In the genomic region with DNA sequence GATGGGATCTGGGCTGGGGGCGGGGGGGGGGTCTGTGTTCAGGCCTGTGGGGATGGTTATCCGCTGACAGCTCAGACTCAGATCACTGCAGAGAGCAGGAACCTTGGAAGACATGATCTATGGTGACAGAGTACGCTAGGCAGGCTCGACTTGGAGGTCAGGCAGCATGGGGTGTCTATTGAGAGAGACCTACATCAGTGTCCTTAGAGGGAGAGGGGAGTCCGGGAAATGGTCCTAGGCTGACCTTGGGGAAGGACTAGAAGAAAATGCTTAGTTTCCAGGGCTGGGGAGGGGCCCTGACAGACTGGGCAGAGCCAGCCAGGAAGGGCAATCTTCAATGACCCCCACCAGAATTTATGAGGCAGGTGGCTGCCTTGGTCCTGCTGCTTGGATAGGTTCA, we compare ENCODE assay signal across 9 mouse cellular contexts. TPM values are rescaled to one million over a fixed set of nuclear protein-coding genes. Genes with fewer than 3 reads are reported as not detected.
"Had no signal": no experiment of that assay in that cellular context is flagged by ENCODE, and none has a peak within 500 bp of the region (broad histone marks: within the 10 kb centered on the region; RNA-seq: fewer than 3 reads in every experiment).

No protein-coding gene starts in this region.

- H3K27ac ChIP-seq: kidney, postnatal 0 days; limb, embryonic 15.5 days; liver, embryonic 12.5 days; macrophage had no signal

- H3K27me3 ChIP-seq: limb, embryonic 15.5 days; liver, embryonic 12.5 days had no signal

- H3K4me2 ChIP-seq: limb, embryonic 15.5 days; liver, embryonic 12.5 days; lung, embryonic 14.5 days; midbrain, embryonic 11.5 days had no signal

- H3K36me3 ChIP-seq: limb, embryonic 15.5 days; liver, embryonic 12.5 days had no signal

- DNase-seq: thymus, postnatal 4 days had no signal

- H3K9me3 ChIP-seq: limb, embryonic 15.5 days; liver, embryonic 12.5 days; megakaryocyte, embryonic 14.5 days had no signal

- H3K4me1 ChIP-seq: limb, embryonic 15.5 days; liver, embryonic 12.5 days; megakaryocyte, embryonic 14.5 days had no signal

- H3K4me3 ChIP-seq: limb, embryonic 15.5 days; liver, embryonic 12.5 days; megakaryocyte, embryonic 14.5 days had no signal

- ATAC-seq: liver, embryonic 12.5 days had no signal

- H3K9ac ChIP-seq: limb, embryonic 15.5 days; liver, embryonic 12.5 days; lung, embryonic 14.5 days had no signal

RNA-seq across cellular contexts. Expression of a gene that starts 33.6 kb away (rescaled TPM):
- polyA plus RNA-seq: macrophage had no signal

RNA-seq across cellular contexts. Expression of a gene that starts 55.0 kb away (rescaled TPM):
- polyA plus RNA-seq: liver, embryonic 12.5 days; liver, embryonic 16.5 days; macrophage had no signal
